Mouse (Mus musculus) adrenal gland, adult 8-10 months (tissue): ENCODE data around the gene Mapk8ip1. TPM values are rescaled to one million over a fixed set of nuclear protein-coding genes. Genes with fewer than 3 reads are reported as not detected.

Experiments used
- DNase-seq: peaks from one replicate; pipeline ENCODE4 v3.0.0; 2022
- total RNA-seq, 4 experiments: library from RNA; stranded (reverse); gene quantifications; 2 replicates each; pipeline ENCODE4 v1.2.4; 2022

Gene Mapk8ip1
- total RNA-seq, result 10 to 100 TPM; 34.6 to 43.3 (median 38.7) TPM

DNA sequence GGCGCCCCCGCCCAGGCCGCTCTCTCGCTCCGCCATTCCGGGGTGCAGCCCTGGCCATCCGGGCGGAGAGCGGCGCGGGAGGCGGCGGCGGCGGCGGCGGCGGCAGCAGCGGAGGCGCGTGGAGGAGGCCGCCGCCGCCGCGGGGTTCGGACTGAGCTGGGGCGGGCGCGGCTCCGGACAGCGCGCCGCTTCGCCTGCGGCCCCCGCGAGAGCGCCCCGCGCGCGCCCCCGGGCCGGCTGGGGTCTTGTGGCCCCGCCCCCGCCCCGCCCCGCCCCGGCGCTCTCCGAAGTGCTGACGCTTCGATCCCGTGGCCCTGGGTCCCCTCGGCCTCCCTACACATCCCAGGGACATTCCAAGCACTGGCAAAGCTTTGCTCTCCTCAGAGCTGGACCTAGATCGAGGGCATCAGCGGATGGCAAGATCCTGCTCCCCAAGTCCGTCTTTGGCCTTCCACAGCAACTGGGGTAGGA lies at the start of gene Mapk8ip1:
Mapk8ip1 (minus strand) TSS at position 173 of the 471 bp plus-strand sequence.
- DNase-seq, result no peak

DNA sequence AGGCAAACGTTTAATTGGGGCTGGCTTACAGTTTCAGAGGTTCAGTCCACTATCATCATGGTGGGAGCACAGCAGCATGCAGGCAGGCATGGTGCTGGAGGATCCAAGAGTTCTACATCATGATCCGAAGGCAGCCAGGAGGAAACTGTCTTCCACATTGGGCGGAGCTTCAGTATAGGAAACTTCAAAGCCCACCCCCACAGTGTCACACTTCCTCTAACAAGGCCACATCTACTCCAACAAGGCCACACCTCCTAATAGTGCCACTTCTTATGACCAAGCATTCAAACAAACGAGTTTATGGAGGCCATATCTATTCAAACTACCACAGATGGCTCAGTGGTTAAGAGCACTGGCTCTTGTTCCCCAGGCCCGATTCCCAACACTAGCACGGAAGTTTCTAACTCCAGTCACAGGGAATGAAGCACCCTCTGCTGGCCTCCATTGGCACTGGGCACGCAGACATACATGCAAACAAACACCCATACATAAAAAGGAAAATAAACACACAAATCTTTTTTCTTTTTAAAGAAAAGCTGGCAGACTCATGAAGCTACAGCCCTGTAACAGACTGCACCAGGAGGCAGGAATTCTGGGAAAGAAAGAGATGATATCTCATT lies 46.2 kb upstream of the Mapk8ip1 start:
- no peak for DNase-seq

DNA sequence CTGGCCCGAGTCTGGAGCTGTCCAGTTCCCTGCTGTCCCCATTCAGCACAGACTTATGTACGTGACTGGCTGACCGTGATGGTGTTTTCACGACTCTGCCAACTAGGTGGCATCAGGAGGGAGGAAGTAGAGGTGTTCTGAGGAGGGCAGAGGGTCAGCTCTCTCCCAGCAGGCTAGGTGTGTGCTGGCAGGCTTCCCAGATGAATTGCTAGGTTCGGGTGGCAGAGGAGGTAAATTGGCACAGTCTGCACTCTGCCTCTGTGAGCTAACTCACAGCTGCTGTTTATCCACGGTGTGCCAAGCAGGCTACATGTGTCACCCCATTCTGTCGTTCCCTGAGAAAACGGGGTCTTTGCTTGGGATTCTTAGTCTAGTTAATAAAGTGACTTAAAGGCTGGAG lies 45.6 kb upstream of the Mapk8ip1 start:
- DNase-seq, result no peak

DNA sequence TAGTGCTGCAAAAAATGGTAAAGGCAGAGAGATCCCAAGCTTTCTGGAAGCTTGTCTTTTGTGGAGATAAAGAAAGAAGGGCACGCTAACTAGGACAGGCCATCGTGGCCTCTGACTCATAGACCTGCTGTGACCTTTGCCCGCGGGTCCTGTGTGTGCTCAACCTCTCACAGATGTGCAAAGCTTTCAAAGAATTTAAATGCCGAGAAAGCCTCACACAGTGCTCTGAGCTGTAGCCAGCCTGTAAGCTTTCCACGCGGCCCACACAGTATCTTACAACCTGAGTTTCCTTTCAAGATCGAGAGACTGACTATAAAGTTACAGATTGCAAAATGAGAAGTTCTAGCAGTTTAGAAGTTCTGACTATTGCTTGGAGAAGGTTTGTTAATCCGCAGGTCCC lies 44.8 kb upstream of the Mapk8ip1 start:
- no peak for DNase-seq

DNA sequence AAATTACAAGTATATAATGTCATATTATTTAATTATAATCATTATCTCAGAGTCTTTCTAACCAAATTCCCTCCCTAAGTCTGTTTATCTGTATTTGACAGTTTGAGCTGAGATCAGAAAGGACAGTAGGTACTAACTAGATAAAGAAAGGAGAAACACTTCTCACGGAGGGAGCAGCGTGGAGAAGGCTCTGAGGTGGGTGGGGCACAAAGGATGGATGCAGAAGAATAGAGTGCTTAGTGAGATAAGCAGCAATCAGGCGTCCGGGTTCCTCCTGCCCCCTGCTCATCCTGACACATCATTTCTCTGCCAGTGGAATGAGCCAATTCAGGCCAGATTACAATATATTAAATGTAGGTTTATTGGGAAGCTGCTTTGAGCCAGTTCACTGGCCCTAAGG lies 43.3 kb upstream of the Mapk8ip1 start:
- DNase-seq, result no peak

DNA sequence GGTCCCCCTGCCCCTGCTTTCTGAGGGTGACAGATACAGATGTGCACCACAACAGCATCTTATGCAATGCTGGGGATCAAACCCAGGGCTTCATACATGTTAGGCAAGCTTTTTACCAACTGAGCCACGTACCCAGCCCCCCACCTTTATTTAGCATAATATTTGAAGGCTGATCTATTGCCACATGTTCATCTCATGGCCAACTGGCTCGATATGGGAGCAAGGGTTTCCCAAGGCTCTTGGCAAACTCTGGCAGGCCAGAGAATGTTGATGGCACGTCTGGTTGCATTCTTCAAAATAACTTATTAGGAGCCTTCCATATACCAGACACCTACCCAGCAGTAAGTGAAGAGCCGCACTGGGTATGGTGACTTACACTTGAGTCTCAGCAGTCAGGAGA lies 42.2 kb upstream of the Mapk8ip1 start:
- DNase-seq, result no peak

DNA sequence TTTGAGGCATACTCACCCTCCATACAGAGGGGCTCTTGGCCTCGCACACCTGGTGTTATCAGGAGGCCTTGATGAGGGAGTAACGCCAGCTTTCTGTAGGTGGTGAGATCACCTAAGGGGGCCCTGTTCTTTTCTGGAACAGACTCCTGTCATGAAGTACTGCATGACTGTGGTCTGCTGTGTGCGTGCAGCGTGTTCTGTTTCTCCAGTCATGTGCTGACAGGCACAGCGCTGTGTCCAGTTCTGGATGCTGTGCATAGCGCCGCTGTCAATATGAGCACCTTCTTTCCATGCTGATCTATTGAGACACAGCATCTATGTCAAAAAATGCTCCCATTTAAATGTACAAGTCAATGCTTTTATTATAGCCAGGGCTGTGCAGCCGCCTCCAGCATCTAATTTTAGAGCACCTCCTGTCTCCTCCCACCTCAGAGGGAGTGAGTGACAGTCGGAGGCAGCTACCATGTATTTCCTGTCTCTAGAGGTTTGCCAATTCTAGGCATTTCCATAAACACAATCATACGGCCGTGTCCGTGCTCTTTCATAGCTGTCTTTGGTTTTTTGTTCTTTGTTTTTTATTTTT lies 41.4 kb upstream of the Mapk8ip1 start:
- DNase-seq, result no peak

DNA sequence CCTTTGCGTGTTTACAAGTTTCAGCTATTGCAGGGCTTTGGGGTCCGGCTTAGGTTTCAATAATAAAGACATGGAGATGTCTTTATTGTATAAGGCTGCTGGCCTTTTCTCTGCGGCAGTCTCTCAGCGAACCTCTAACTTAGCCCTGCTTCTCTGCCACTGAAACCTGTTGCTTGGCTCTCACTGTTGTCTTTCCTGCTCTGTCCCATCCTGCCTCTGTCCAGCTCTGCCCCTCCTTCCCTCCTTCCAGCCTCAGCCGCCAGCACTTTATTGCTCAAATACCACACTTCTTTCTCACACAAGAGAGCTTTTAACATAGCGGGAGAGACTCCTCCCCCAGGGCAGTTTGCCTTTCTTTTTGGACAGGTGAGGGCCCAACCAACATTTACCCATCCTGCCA lies 39.4 kb upstream of the Mapk8ip1 start:
- DNase-seq, result no peak

DNA sequence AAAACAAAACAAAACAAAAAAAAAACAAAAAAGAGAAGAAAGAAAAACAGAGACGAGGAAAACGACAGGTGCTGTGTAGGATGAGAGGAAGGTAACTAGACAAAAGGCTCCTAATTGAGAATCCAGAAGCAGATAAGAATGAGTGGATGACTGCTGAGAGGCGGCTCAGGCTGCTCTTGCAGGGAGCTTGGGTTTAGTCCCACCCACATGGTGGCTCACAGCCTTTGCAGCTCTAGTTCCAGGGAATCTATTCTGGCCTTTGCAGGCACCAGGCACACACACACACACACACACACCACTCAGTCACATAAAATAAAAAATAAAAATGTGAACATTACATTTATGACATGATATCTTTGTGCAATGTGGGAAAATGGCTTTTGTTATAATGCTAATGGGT lies 37.5 kb upstream of the Mapk8ip1 start:
- no peak for DNase-seq

DNA sequence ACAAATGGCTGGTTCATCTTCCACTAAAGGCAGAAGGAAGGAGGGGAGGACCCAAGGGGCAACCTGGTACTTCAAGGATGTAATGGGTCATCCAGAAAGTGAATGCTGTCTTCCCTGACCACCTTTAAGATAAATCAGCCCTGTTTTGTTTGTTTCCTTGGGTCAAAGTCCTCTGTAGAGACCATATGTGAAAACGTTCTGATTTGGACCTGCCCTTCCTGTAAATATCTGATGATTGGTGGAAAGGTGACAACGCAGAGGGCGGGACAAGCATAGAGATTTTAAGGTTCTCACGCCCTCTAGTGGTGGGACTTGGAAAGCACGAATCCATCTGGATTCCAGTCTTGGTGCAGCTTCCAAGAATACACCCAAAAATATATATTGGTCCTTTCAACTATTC lies 36.8 kb upstream of the Mapk8ip1 start:
- DNase-seq, result peak; percentile 78

DNA sequence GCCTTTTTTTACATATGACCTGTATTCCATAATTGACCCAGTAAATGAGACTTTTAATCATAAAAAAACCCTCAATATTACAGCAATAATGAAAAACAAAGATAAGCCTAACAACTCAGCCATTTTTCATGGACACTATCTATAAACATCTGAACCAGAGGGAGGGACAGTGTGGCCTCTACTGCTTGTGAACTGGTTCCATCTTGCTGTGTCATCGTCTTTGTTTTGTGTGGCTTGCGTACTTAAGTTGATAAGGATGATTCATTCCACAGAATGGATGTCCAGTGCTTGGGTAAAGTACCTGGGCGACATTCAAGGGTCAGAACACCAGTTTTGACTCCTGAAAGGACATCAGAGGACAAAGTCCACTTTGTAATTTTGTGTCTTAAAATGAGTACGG lies 36.3 kb upstream of the Mapk8ip1 start:
- DNase-seq, result no peak

DNA sequence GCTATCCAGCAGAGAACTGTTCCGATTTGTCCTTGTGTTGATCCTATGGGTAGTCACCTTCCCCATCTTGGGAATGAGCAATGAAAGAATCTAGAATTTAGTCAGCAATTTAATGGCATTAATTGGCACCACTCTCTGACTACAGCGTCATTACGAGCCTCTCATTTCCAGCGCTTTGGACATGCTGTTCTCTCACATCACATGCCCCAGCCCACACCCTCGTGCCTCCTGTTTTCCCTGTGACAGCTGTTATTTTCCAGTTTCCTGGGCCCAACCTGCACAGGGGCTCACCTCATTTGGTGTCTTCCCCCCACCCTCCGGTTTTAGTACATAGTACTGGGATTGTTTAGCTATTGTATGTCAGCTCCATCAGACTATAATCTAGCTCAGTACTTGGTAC lies 34.0 kb upstream of the Mapk8ip1 start:
- DNase-seq, result no peak

DNA sequence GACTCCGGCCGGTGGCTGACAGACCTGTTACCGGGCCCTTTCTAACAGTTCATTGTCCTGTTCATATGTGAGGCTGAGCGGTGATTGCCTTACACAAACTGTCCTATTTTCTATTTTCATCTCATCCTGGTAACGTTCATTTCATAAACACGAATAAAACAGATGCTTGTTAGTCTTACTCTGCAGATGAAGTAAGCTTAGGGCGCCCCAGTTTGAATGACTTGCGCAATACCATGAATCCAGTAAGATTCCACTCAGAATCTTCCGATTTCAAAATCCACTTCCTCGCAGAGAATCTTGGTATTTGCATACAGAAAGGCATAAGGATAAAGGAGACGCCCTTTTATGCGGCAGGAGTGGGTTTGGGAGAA lies 33.3 kb upstream of the Mapk8ip1 start:
- no peak for DNase-seq

DNA sequence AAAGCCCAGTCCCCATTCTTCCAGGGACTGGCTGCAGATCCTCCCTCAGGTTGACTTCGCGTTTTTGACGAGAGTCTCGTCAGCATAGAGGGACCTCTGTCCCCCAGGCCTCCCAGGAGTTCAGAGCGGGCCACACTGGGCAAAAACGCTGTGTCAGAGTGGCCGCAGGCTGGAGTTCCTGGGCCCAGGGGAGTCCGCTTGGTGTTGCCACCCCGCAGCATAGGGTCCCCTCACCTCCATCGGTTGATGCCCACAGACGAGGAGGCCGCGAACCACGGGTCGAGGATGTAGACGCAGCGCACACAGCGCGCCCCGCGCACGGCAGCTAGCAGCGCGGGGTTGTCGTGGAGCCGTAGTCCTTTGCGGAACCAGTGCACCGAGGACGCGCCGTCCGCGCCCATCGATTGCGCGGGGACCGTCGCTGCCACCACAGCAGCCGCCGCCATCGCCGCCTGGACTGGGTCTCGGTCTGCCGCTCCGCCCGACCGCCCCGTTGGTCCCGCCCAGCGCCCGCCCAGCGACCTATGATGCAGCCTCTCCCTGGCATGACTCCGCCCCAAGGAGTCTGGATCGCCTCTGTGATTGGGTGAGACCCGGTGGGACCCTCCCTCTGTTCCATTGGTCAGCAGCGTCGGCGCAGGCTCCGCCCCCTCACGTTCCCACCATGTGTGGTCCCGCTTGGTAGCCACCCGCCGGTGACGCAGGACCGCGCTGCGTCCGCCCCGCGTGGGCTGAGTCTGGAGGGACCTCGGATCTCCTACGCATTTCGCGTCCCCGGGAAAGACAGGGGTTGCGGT lies 32.7 kb upstream of the Mapk8ip1 start, which contains the start of gene Cry2:
Cry2 (minus strand) TSS at position 466 of the 797 bp plus-strand sequence.
- peak; percentile 99 for DNase-seq

DNA sequence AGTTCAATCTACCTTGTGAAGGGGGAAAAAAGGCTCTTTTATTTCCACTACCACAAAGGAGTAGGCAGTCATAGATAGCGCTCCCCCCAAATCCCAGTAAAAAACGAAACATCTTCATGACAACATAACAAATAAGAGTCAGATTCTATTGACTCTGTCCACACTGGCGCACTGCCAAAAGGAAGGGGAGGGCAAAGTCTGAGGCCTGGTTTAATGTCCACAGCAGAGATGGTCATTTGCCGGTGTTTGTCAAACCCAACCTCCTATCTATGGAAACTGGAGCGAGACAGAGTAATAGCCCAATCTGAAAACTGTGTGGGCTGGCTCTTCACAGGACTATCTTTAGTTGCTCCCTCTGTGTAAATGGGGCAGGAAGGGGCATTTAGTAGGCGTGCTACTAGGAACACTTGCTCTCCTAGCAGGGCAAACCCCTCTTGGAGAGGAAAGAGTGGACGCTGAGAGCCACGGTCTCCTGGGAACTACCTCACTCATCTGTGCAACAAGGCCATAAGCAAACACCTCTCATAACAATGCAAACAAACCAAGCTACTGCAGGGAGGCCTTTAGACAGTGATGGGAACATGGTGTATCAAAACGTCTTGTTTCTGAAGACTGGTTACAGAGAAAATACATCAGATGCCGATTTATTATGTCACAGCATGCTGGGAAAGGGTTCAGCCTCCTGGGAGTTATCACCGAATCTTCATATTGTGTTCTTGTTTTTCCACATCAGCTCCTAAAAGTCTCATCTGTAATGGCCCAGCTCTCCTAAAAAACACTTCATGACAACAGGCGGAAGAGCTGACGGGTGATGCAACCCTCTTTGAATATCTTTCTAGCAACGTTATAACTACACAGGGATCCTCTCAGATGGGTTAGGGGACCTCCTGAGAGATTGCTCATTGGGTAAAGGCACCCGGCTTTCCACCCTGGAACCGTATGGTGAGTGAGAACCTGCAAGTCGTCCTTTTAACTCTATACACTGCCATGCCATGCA lies 31.5 kb upstream of the Mapk8ip1 start:
- DNase-seq, result no peak

DNA sequence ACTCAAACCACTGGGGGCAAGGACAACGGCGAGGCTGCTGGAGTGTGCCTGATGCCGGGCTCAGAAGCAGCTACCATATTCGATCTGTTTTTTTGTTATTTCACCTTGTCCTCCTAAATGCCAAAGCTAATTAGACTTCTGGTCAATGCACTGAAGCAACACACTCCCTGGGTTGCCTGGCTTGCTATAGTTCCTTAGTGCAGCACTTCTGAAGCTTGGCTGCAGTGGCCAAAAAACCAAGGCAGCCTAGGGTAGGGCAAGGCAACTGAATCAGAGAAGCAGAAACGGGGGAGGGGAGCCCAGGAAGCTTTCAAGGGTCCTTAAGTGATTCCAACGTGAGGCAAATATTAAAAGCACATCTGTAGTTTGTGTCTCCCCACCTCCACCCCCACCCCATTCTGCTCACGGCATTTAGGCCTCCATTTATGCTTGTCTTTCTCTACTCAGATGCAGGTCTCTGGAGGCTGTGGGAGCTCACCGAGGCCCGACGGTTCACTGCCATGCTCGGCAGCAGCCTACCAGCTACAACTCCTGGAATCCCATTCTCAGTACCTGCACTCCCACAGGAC lies 30.6 kb upstream of the Mapk8ip1 start:
- no peak for DNase-seq

DNA sequence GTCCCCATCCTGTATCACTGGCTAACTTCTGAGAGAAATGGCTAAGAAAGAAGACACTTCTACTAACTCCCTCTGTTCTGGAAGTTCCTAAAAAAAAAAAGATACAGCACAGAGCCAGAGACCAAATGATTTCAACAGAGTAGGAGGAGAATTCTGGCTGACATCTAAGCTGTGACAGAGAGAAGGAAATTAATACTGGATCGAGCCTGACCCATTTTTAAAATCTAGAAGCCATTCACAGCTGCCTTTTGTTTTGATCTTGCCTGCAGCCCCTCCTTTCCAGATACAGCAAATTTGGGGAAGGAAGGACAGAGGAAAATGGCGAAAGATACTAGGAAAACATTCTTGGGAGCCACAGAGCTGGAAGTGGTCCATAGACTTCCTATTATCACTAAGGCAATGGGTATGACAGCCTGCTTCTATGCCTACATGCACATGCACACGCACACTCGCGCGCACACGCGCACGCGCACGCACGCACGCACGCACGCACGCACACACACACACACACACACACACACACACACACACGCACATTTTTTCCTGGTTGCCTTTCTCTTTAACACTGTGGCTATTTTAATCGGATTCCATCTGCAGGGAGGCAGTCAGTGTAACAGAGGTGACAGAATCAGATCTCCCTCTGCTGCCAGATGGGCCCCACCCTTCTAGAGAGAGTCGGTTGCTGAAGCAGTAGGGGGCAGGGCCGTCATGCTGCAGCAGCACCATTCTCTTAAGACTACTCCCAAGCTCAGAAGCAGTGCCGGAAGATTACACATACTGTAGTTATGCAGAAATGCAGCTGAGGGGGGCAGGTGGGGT lies 29.9 kb upstream of the Mapk8ip1 start:
- no peak for DNase-seq

DNA sequence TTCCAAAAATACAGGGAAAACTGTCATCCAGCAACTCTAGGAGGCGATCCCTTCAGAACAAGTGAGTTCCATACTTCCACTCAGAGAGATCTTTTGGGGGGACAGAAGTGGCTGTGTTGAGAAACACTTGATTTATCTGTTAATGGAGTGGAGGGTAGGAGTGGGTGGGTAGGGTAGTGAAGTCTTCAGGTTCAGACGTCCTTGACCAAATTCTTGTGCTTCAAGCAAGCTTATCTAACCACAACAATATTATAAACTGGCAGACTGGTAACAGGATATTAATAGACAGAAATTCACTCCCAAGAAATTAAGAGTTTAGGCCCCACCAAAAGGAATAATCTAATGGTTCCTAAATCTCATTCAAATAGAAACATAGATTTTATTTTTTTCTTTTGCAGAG lies 29.0 kb upstream of the Mapk8ip1 start:
- no peak for DNase-seq

DNA sequence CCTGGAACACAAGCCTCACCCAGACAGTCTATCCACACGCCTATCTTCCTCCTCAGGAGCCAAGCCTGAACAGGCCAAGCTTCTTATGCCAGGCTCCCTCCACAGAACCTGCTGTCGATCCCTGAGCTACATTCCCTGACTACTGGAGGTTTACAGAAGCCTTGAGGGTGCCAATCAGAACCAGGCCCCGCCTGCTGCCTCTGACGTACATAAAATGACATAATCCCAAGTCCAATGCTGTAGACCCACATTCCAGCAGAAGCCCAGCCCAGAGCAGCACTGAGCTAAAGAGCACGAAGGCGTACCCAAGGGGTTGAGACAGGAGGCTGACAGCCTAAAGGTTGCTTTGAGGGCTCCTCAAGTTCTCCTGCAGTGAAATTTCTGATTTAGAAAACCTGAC lies 26.8 kb upstream of the Mapk8ip1 start:
- DNase-seq, result peak; percentile 87

DNA sequence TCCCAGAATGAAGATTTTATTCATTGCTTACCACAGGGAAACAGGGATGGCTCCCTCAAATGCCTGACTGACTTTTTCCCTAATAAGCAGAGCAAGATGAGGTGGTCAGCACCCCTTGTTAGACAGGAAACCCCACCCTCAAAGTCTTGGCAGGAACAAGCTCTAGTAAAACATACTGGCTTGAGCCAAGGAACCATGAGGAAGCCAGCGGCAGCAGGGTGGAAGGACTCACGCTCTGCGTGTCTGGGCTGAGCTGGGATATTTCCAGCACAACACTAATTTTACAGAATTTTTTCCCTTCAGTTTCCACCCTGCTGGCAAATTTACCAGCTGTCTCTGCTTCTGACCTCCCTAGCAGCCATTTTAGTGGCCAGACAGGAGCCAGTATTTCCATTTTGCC lies 25.4 kb upstream of the Mapk8ip1 start:
- DNase-seq, result no peak

DNA sequence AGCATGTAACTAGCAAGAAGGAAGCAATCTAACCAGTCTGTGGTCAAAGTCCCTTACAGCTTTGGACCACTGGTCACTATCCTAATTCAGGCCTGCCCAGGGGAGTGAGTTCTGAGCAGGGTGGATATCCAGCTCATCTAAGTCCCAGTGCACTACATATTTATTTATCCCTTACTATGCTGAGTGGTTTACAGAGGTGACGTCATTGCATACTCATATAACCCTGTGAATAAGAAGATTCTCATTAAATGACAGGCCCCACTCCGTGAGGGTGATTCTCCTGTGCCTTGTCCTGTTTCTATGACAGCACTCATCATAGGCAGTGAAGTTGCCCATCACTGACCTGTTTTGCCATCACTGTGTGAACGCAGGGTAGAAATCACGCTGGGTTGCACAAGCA lies 24.3 kb upstream of the Mapk8ip1 start:
- DNase-seq, result no peak
